Mouse (Mus musculus): ENCODE data around the gene Gpc6. TPM values are rescaled to one million over a fixed set of nuclear protein-coding genes. Genes with fewer than 3 reads are reported as not detected.

Gpc6 gene
- polyA plus RNA-seq, 1 experiment from 2014 or later, result 86.1 TPM

GRCm38 (mm10) chr14:117499354-117499753, 574.2 kb downstream of the Gpc6 start:
- 33% methylated on average over 4 of the region's 4 CpGs for WGBS
- Histone ChIP-seq H3K27ac (ENCODE audit: low read length) (peak overlapping the region; percentile 86; the same call in 1 of the 2 replicates), H3K9ac (replicated peaks; ENCODE audit: low read depth, low read length) (no peak overlapping the region), H3K4me2 (replicated peaks; ENCODE audit: low read depth, low read length) (no peak overlapping the region), H3K36me3 (ENCODE audit: control insufficient read depth, insufficient read depth, low read length) (no peaks in the 10 kb centered on the region), H3K27me3 (ENCODE audit: control insufficient read depth, insufficient read depth, low read length) (no peaks in the 10 kb centered on the region), H3K4me1 (ENCODE audit: control insufficient read depth, insufficient read depth, low read length) (peaks cover 16% of the 10 kb centered on the region; the same call in 1 of the 2 replicates), H3K9me3 (ENCODE audit: control insufficient read depth, low read depth, low read length) (no peaks in the 10 kb centered on the region), H3K4me3 (ENCODE audit: low read depth, low read length) (no peak overlapping the region)
- ATAC-seq (ENCODE audit: insufficient number of reproducible peaks, insufficient read depth, low FRiP score, low read depth), result peak; percentile 87

DNA sequence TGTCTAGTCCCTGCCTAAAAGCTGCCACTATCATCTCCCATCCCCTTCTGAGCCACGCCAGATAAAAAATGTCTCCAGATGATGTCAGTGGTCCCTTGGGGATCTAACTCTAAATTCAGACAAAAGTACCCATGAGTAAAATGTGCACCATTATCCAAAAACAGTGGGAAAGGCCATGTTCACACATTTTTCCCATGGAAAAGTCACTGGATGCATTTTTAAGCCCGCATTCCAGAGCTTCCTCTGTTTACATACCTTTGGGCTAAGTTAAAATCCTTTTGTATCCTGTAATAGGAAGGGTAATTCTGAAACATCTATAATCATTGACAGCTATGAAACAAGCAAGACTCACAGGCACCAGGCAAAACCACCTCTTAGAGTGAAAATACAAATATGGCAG, 589.7 kb downstream of the Gpc6 start:
- WGBS, result 27% methylated on average over 2 of the region's 2 CpGs

GRCm38 (mm10) chr14:117519574-117519973, 594.5 kb downstream of the Gpc6 start:
- Histone ChIP-seq H3K27me3 (ENCODE audit: control insufficient read depth, insufficient read depth, low read length) (no peaks in the 10 kb centered on the region), H3K9me3 (ENCODE audit: control insufficient read depth, low read depth, low read length) (no peaks in the 10 kb centered on the region), H3K4me2 (replicated peaks; ENCODE audit: low read depth, low read length) (no peak overlapping the region), H3K4me3 (ENCODE audit: low read depth, low read length) (no peak overlapping the region), H3K9ac (replicated peaks; ENCODE audit: low read depth, low read length) (no peak overlapping the region), H3K27ac (ENCODE audit: low read length) (no peak overlapping the region), H3K4me1 (ENCODE audit: control insufficient read depth, insufficient read depth, low read length) (peaks cover 5% of the 10 kb centered on the region; the same call in 1 of the 2 replicates), H3K36me3 (ENCODE audit: control insufficient read depth, insufficient read depth, low read length) (no peaks in the 10 kb centered on the region)
- WGBS, result 34% methylated on average over 8 of the region's 8 CpGs
- ATAC-seq (ENCODE audit: insufficient number of reproducible peaks, insufficient read depth, low FRiP score, low read depth), result no peak

More for the DNA sequence above, 589.7 kb downstream of the Gpc6 start:
- H3K27ac ChIP-seq (ENCODE audit: low read length), result no peak overlapping the region
- H3K9ac ChIP-seq (replicated peaks; ENCODE audit: low read depth, low read length), result no peak overlapping the region
- no peak overlapping the region for H3K4me3 ChIP-seq (ENCODE audit: low read depth, low read length)
- H3K4me2 ChIP-seq (replicated peaks; ENCODE audit: low read depth, low read length), result no peak overlapping the region
- no peak for ATAC-seq (ENCODE audit: insufficient number of reproducible peaks, insufficient read depth, low FRiP score, low read depth)
- no peaks in the 10 kb centered on the region for H3K9me3 ChIP-seq (ENCODE audit: control insufficient read depth, low read depth, low read length)
- H3K36me3 ChIP-seq (ENCODE audit: control insufficient read depth, insufficient read depth, low read length), result no peaks in the 10 kb centered on the region
- no peaks in the 10 kb centered on the region for H3K27me3 ChIP-seq (ENCODE audit: control insufficient read depth, insufficient read depth, low read length)
- H3K4me1 ChIP-seq (ENCODE audit: control insufficient read depth, insufficient read depth, low read length), result peaks cover 4% of the 10 kb centered on the region; the same call in 1 of the 2 replicates

- H3K27me3 ChIP-seq (ENCODE audit: control insufficient read depth, insufficient read depth, low read length), result no peaks in the 10 kb centered on the region
- H3K27ac ChIP-seq (ENCODE audit: low read length), result no peak overlapping the region
- H3K4me2 ChIP-seq (replicated peaks; ENCODE audit: low read depth, low read length), result no peak overlapping the region
- no peaks in the 10 kb centered on the region for H3K9me3 ChIP-seq (ENCODE audit: control insufficient read depth, low read depth, low read length)
- no peaks in the 10 kb centered on the region for H3K36me3 ChIP-seq (ENCODE audit: control insufficient read depth, insufficient read depth, low read length)
- H3K4me1 ChIP-seq (ENCODE audit: control insufficient read depth, insufficient read depth, low read length), result peaks cover 5% of the 10 kb centered on the region; the same call in 1 of the 2 replicates
- 82% methylated on average over 2 of the region's 2 CpGs for WGBS
- H3K4me3 ChIP-seq (ENCODE audit: low read depth, low read length), result no peak overlapping the region
- no peak overlapping the region for H3K9ac ChIP-seq (replicated peaks; ENCODE audit: low read depth, low read length)
- no peak for ATAC-seq (ENCODE audit: insufficient number of reproducible peaks, insufficient read depth, low FRiP score, low read depth)
Observed at GRCm38 (mm10) chr14:117520706-117521105, 595.6 kb downstream of the Gpc6 start.

- Histone ChIP-seq H3K27me3 (ENCODE audit: control insufficient read depth, insufficient read depth, low read length) (no peaks in the 10 kb centered on the region), H3K9me3 (ENCODE audit: control insufficient read depth, low read depth, low read length) (no peaks in the 10 kb centered on the region), H3K27ac (ENCODE audit: low read length) (no peak overlapping the region), H3K4me3 (ENCODE audit: low read depth, low read length) (no peak overlapping the region), H3K4me2 (replicated peaks; ENCODE audit: low read depth, low read length) (no peak overlapping the region), H3K9ac (replicated peaks; ENCODE audit: low read depth, low read length) (no peak overlapping the region), H3K4me1 (ENCODE audit: control insufficient read depth, insufficient read depth, low read length) (no peaks in the 10 kb centered on the region), H3K36me3 (ENCODE audit: control insufficient read depth, insufficient read depth, low read length) (no peaks in the 10 kb centered on the region)
- 78% methylated on average over 6 of the region's 6 CpGs for WGBS
- no peak for ATAC-seq (ENCODE audit: insufficient number of reproducible peaks, insufficient read depth, low FRiP score, low read depth)
Observed at GRCm38 (mm10) chr14:117525133-117525532, 600.0 kb downstream of the Gpc6 start.

DNA sequence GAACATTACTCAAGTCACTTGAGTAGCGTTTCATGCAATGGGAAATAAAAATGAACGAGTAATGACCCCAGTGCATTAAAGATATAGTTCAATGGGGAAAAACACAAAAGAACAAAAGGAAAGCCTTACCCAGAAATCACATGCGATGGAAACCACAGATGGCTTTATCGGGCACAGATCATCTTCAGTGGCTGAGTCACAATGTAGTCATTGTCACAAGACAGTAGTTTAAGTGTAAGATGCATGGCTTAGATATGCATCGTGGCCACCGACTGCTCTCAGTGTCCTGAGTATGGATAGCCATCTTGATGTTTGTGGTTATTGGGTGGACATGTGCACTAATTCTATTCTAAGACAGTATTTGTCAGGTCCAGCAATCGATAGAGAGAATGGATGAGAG, 601.9 kb downstream of the Gpc6 start:
- H3K27ac ChIP-seq (ENCODE audit: low read length), result no peak overlapping the region
- ATAC-seq (ENCODE audit: insufficient number of reproducible peaks, insufficient read depth, low FRiP score, low read depth), result no peak
- H3K36me3 ChIP-seq (ENCODE audit: control insufficient read depth, insufficient read depth, low read length), result no peaks in the 10 kb centered on the region

GRCm38 (mm10) chr14:117529439-117529838, 604.3 kb downstream of the Gpc6 start:
- 79% methylated on average over 3 of the region's 3 CpGs for WGBS
- H3K9me3 ChIP-seq (ENCODE audit: control insufficient read depth, low read depth, low read length), result no peaks in the 10 kb centered on the region
- no peak for ATAC-seq (ENCODE audit: insufficient number of reproducible peaks, insufficient read depth, low FRiP score, low read depth)
- H3K27ac ChIP-seq (ENCODE audit: low read length), result no peak overlapping the region
- H3K4me2 ChIP-seq (replicated peaks; ENCODE audit: low read depth, low read length), result no peak overlapping the region
- no peak overlapping the region for H3K4me3 ChIP-seq (ENCODE audit: low read depth, low read length)
- no peak overlapping the region for H3K9ac ChIP-seq (replicated peaks; ENCODE audit: low read depth, low read length)
- H3K4me1 ChIP-seq (ENCODE audit: control insufficient read depth, insufficient read depth, low read length), result no peaks in the 10 kb centered on the region
- no peaks in the 10 kb centered on the region for H3K27me3 ChIP-seq (ENCODE audit: control insufficient read depth, insufficient read depth, low read length)
- H3K36me3 ChIP-seq (ENCODE audit: control insufficient read depth, insufficient read depth, low read length), result no peaks in the 10 kb centered on the region

More for the DNA sequence above, 601.9 kb downstream of the Gpc6 start:
- H3K9ac ChIP-seq (replicated peaks; ENCODE audit: low read depth, low read length), result no peak overlapping the region
- no peaks in the 10 kb centered on the region for H3K4me1 ChIP-seq (ENCODE audit: control insufficient read depth, insufficient read depth, low read length)
- H3K4me2 ChIP-seq (replicated peaks; ENCODE audit: low read depth, low read length), result no peak overlapping the region
- no peaks in the 10 kb centered on the region for H3K9me3 ChIP-seq (ENCODE audit: control insufficient read depth, low read depth, low read length)
- H3K4me3 ChIP-seq (ENCODE audit: low read depth, low read length), result no peak overlapping the region
- WGBS, result 89% methylated on average over 7 of the region's 7 CpGs
- no peaks in the 10 kb centered on the region for H3K27me3 ChIP-seq (ENCODE audit: control insufficient read depth, insufficient read depth, low read length)

- Histone ChIP-seq H3K4me3 (ENCODE audit: low read depth, low read length) (no peak overlapping the region), H3K4me2 (replicated peaks; ENCODE audit: low read depth, low read length) (no peak overlapping the region), H3K4me1 (ENCODE audit: control insufficient read depth, insufficient read depth, low read length) (no peaks in the 10 kb centered on the region), H3K9ac (replicated peaks; ENCODE audit: low read depth, low read length) (no peak overlapping the region), H3K27ac (ENCODE audit: low read length) (no peak overlapping the region), H3K27me3 (ENCODE audit: control insufficient read depth, insufficient read depth, low read length) (no peaks in the 10 kb centered on the region), H3K9me3 (ENCODE audit: control insufficient read depth, low read depth, low read length) (no peaks in the 10 kb centered on the region), H3K36me3 (ENCODE audit: control insufficient read depth, insufficient read depth, low read length) (no peaks in the 10 kb centered on the region)
- no peak for ATAC-seq (ENCODE audit: insufficient number of reproducible peaks, insufficient read depth, low FRiP score, low read depth)
Observed at GRCm38 (mm10) chr14:117552776-117553175, 627.7 kb downstream of the Gpc6 start.

DNA sequence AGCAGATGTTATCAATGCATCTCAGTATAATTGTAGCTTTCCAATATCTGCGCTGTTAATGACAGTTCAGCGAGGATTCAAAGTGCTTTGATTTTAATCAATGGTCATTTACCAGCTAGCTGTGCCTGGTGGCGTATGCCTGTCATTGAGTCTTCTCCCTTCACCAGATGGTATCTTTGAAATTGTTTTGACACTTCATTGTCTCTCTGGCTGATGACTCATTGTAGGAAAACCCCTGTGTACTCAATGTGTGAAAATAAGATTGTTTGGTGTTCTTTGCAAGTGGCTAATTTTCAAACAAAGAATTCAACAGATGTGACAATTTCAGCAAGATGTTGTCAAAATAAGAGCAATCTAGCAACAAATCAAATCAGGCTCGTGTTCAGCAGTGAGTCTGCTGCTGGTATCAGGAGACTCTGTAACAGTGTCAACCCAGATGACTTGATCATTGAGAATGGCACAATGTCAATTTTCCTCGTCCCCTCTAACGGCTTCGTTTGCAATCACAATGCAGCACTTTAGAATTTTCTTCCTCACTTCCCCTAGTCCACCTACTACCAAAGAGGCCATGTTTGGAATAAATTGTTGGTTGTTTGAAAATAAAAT, 631.7 kb downstream of the Gpc6 start:
- Histone ChIP-seq H3K9ac (replicated peaks; ENCODE audit: low read depth, low read length) (no peak overlapping the region), H3K9me3 (ENCODE audit: control insufficient read depth, low read depth, low read length) (no peaks in the 10 kb centered on the region), H3K4me3 (ENCODE audit: low read depth, low read length) (no peak overlapping the region), H3K27me3 (ENCODE audit: control insufficient read depth, insufficient read depth, low read length) (no peaks in the 10 kb centered on the region), H3K4me2 (replicated peaks; ENCODE audit: low read depth, low read length) (no peak overlapping the region), H3K27ac (ENCODE audit: low read length) (no peak overlapping the region), H3K36me3 (ENCODE audit: control insufficient read depth, insufficient read depth, low read length) (no peaks in the 10 kb centered on the region), H3K4me1 (ENCODE audit: control insufficient read depth, insufficient read depth, low read length) (no peaks in the 10 kb centered on the region)
- no peak for ATAC-seq (ENCODE audit: insufficient number of reproducible peaks, insufficient read depth, low FRiP score, low read depth)
- WGBS, result 70% methylated on average over 7 of the region's 7 CpGs

Measured in stomach, embryonic 14.5 days (tissue).